Mouse (Mus musculus): ENCODE data around the gene Abhd10.

Gene Abhd10

GRCm38 (mm10) chr16:45742615-45743476 lies at the start of gene Abhd10:
Abhd10 (minus strand) TSS chr16:45742955.
- DNase-seq: peak; percentile 99 to 100

GRCm38 (mm10) chr16:45791286-45791685 lies 48.5 kb upstream of the Abhd10 start:
- peak; percentile 13 to 39 for DNase-seq

GRCm38 (mm10) chr16:45789311-45789710 lies 46.6 kb upstream of the Abhd10 start:
- DNase-seq: no peak

DNA sequence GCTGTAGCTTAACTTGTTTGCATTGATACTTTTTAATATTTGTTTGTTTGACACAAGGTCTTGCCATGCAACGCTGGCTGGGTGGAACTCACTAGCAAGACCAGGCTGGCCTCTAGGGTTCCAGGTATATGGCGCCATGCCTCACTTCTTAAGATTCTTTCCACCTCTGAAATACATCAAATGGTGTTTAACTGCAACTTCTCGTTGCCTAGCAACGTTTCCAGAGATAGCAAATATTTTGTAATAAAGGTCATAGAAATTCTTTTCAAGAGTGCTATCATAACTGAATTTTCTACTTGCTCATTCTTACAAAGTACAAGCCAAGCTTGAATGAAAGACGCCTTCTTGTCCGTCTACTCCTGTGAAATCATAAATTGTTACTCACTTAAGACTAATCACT lies 44.9 kb upstream of the Abhd10 start:
- DNase-seq: no peak

- DNase-seq: peak in 1 of 2 experiments; percentile 44
Observed at GRCm38 (mm10) chr16:45786639-45787038, 43.9 kb upstream of the Abhd10 start.

DNA sequence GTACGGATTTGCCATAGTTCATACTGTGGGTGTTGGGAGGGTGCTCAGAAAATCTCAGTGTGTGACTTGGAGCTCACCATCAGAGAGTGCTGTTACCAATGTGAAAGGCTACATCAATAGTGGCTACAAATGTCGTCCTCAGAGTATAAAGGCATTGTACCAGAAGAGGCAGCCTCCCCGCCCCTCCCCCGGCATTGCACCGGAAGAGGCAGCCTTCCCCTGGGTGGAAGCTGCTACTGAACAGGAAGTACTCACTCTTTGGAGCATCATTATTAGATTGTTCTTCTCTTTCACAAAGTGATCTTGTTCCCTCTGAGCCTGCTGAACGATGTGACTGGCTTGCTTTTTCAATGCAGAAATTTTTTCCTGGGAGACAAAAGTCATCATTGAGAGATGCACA lies 37.2 kb upstream of the Abhd10 start:
- no peak for DNase-seq

- no peak for DNase-seq
Observed at GRCm38 (mm10) chr16:45774813-45775212, 32.1 kb upstream of the Abhd10 start.

DNA sequence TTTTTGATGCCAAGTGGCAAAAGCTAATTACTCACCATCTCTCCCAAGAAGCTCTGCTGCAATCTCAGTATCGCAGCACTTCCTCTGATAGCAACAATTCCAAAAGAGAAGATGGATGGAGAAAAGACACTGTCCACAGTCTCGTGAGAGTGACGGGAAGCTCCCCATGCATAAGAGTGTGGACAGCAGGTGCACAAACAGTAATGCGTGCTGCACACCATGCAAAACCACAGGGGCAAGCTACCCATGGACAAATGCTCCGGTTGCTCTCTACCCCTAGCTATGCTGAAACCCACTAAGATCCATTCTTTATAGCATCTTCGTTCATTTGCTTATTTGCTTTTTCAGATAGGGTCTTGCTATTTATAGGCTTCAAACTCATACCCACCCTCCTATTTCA lies 28.2 kb upstream of the Abhd10 start:
- DNase-seq: no peak

- DNase-seq: peak; percentile 81 to 82
Observed at GRCm38 (mm10) chr16:45767853-45768640, 25.3 kb upstream of the Abhd10 start.

DNA sequence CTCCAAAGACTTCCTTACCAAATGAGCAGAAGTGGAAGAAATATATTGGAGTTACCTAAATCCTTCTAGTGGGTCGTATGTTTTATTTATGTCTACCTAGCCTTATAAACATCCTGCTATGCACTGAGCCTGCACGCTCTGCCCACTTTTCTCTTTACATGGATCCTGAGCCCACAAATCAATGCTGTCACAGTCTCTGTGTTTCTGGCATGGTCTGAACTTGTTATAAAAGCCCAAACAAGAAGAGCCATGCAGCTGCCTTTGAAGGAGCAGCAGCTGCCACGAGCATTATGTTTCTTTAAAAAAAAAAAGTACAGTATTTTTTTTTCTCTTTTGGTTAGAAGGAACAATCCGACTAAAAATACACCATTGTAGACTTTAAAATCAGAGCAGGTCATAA lies 24.7 kb upstream of the Abhd10 start:
- DNase-seq: no peak

DNA sequence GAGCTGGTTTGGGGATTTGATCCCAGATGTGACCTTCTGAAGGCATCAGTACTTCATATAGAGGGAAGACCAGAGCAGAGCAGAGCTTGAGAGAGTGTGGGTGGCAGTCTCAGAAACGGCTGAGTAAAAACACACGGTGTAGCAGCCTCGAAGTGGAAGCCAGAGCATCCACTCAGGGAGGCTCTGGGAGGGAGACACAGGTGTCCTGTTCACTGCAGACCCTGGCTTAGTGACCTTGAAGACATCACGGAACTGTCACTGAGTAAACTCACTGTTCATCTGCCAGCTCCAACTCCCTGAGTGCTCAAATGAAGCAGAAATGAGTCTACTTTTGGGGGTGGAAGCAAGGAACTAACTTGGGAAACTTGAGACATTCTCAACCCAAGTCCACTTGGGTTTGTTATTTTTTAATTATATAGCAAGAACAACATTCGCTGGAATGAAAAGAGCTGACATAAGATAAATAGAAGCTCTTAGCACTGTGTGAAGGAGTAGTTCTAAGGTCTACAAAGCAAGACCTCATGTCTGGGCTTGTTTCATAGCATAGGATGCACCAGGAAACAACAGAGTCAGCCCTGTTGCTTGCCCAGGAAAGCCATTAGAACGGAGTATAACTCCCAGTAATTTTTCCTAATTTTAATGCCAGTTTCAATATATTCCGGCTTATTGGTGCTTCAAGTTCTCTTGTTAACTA lies 23.2 kb upstream of the Abhd10 start:
- no peak for DNase-seq

DNA sequence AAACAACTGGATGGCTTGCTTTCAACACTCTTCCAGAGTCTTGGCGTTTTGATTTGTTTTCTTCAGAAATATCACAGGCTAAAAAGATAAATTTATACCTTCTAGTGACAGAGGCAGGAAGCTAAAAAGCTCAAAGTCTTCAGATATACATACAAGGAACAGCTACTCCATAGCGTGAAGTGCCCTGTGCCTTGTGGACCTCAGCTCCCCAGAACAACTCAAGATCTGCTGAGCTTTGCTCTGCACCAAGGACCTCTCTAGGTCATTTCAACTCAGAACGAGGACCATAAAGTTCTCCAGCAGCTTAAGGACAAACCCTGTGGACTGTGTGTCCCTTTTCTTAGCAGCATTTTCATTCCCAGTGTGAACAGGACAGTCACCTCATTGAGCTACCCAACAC lies 22.3 kb upstream of the Abhd10 start:
- no peak for DNase-seq

DNA sequence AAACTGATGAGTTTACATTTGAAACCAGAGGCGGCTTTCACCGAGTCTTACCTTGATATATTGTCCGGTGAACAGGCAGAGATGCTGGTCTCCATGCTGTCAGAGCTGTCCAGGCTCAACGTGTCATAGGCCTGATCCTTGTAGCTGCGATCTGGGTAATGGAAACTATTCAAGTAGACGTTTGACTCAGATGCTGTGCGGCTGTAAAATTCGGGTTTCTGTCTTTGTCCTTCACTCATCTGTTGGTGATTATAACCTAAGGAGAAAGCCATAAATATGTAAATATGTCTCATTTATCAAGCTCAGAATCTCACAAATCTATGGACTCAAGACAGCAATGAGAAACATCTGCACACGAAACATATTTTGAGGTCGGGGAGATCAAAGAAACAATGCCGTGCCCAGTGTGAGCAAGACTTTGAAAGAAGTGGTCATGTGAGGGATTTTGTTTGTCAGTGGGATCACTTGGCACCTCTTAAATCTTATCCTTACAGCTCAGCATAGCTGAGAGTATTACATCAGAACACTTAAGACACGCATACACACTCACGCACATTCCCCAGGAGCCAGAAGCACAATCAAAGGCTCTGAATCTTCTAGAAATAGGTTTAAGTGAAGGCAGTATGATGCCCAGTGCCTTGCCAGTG lies 20.2 kb upstream of the Abhd10 start:
- no peak for DNase-seq

DNA sequence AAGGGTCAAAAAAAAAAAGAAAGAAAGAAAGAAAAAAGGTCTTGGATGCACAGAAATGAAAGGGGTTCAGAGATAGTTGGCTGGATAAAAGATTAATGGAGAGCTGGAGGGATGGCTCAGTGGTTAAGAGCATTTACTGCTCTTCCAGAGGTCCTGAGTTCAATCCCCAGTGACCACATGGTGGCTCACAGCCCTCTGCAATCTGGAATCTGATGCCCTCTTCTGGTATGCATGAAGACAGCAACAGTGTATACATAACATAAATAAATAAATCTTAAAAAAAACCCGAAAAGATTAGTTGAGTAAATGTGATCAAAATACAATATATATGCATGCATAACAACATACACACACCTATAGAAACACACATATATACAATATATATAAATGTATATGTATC lies 18.7 kb upstream of the Abhd10 start:
- DNase-seq: no peak

DNA sequence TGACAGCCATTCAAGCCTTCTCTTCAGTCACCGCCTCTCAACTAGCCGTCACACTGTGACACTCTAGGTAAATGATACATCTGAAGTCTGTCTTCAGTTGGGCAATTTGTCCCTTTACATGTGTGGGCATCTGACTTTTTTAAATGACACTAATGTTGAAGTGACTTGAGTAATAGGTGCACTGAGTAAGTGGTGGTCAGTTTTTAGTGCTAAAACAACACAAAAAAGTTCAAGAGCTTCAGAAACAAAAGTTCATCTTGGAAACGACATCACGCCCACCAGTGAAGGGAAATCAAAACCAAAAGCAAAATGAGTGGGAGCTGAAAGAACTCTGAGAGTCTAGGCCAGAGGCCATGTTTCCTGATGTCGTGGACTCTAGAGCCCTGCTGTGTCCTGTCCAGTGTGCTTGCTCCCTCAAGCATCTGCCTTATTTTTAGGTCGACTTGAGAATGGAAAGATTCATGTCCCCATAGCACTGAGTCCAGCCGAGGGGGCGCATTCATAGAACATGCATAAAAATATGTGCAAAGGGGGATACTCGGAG lies 16.0 kb upstream of the Abhd10 start:
- no peak for DNase-seq

- no peak for DNase-seq
Observed at GRCm38 (mm10) chr16:45757421-45758078, 14.8 kb upstream of the Abhd10 start.

DNA sequence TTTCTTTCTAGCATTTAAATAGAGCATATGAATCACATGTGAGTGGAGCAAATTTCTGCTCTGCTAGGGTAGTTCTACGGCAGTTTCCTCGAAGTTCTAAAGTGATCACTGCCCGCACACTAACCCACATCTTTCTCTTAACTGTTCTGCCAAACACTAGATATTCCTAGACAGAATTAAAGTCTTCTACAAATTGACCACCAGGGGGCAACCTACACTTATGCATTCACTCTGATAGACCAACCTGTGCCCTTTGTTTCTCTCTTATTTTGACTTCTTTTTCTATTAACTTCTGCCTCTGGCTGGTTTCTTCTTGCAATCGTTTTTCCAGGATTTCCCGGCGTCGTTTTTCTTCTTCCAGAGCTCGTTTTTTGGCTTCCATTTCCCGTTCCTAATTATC lies 14.1 kb upstream of the Abhd10 start:
- peak in 1 of 2 experiments; percentile 60 for DNase-seq

- DNase-seq: no peak
Observed at GRCm38 (mm10) chr16:45743591-45744144, 913 bp upstream of the Abhd10 start.

- no peak for DNase-seq
Observed at GRCm38 (mm10) chr16:45737880-45738279, 4.9 kb downstream of the Abhd10 start.

- DNase-seq: no peak
Observed at GRCm38 (mm10) chr16:45736724-45737123, 6.0 kb downstream of the Abhd10 start.

DNA sequence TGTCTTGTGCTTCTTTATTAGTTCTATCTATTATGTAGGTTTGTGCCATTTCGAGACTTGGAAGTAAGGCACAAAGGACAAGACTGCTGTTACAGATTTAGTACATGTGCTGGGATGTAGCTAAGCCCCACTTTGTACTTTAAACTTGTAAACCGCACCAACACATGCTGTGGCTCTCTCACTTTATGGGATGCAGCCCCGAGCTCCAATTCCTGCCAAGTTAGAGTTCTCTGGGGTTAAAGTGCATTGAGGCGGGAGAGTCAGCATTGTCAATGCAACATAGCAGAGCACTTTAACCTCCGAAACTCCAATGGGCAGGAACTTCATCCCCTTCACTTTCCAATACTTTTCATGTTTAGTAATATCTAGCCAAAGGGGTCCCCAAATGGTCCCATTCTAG lies 13.6 kb downstream of the Abhd10 start:
- no peak for DNase-seq

DNA sequence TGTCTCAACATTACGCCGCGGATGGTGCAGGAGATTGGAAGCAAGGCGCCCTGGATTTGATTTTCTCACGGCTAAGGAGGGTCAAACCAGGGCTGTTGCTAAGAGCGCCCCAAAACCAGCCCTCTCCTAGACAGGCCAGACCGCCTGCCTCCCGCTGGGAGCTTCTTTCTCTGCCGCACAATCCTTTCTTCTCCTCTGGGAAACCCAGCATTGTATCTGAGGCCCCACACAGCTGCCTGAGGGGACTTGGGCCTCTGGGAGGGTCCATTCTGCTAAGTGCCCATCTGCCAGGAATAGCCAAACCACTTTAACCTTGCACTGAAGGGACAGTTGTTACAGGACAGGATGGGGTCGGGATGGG lies 18.0 kb downstream of the Abhd10 start:
- peak in 1 of 2 experiments; percentile 76 for DNase-seq

Measured in cerebellum, postnatal 25 days (tissue).